Mouse (Mus musculus) right cerebral cortex, postnatal 14 days (tissue): ENCODE data around the gene Zp1.
A peak's percentile ranks its signal among the peaks of the same experiment; 100 is the strongest.

Source experiments
- DNase-seq: peaks from one replicate; pipeline ENCODE4 v3.0.0; 2022

Gene Zp1

GRCm38 (mm10) chr19:10871328-10871961, 49.0 kb downstream of the Zp1 start:
- no peak for DNase-seq

- no peak for DNase-seq
Measured at GRCm38 (mm10) chr19:10870676-10871075, 49.8 kb downstream of the Zp1 start.

- DNase-seq = no peak
Measured at GRCm38 (mm10) chr19:10869886-10870527, 50.4 kb downstream of the Zp1 start, which contains the start of gene Tmem132a. TSS of gene Tmem132a (minus strand) at chr19:10869940.

- DNase-seq = peak; percentile 81
Measured at GRCm38 (mm10) chr19:10869241-10869885, 51.1 kb downstream of the Zp1 start.

- no peak for DNase-seq
Measured at GRCm38 (mm10) chr19:10868623-10869141, 51.8 kb downstream of the Zp1 start.

- DNase-seq = no peak
Measured at GRCm38 (mm10) chr19:10867946-10868622, 52.3 kb downstream of the Zp1 start.

- DNase-seq = no peak
Measured at GRCm38 (mm10) chr19:10866351-10866750, 54.1 kb downstream of the Zp1 start.
